Mouse (Mus musculus) midbrain, embryonic 10.5 days (tissue): ENCODE results near the gene Iqca. TPM values are rescaled to one million over a fixed set of nuclear protein-coding genes. Genes with fewer than 3 reads are reported as not detected.
A peak's percentile ranks its signal among the peaks of the same experiment; 100 is the strongest.

Experiments used
- DNase-seq: peaks from one replicate; pipeline ENCODE4 v3.0.0-alpha.2; 2017; ENCODE audit warnings: low spot score
- H3K27ac ChIP-seq: fragments of 300-500 bp; sonication (generic); replicated peaks from 2 replicates; pipeline ENCODE4 v1.5.1; 2016; ENCODE audit warnings: mild to moderate bottlenecking
- H3K27me3 ChIP-seq: fragments of 300-500 bp; sonication (generic); 2 replicates; pipeline ENCODE4 v1.6.1; 2016; ENCODE audit warnings: low read depth, mild to moderate bottlenecking; ENCODE audit not compliant: poor library complexity, severe bottlenecking
- H3K36me3 ChIP-seq: fragments of 300-500 bp; sonication (generic); 2 replicates; pipeline ENCODE4 v1.6.1; 2016; ENCODE audit warnings: mild to moderate bottlenecking, moderate library complexity
- H3K4me1 ChIP-seq: fragments of 300-500 bp; sonication (generic); 2 replicates; pipeline ENCODE4 v1.6.1; 2016
- H3K4me3 ChIP-seq: fragments of 300-500 bp; sonication (generic); 2 replicates; pipeline ENCODE4 v1.5.1; 2016; ENCODE audit warnings: mild to moderate bottlenecking, moderate library complexity
- H3K9me3 ChIP-seq: fragments of 300-500 bp; sonication (generic); replicated peaks from 2 replicates; pipeline ENCODE4 v1.6.1; 2016; ENCODE audit warnings: mild to moderate bottlenecking
- WGBS: fragments of 180-500 bp; shearing (Covaris S2); methylation state at CpG from one replicate; pipeline ENCODE4 v1.1.7; 2016; 5-methylcytosine and 5-hydroxymethylcytosine counted together
- polyA plus RNA-seq: library from polyadenylated mRNA; unstranded; fragments of >200 nt; fragmentation: Nextera tagmentation; extraction: Ambion mirVana; gene quantifications from 2 replicates; pipeline ENCODE4 v1.2.1, GENCODE M21; 2016

Iqca gene
- 0.15 and 0.30 TPM in 2 replicates for polyA plus RNA-seq

DNA sequence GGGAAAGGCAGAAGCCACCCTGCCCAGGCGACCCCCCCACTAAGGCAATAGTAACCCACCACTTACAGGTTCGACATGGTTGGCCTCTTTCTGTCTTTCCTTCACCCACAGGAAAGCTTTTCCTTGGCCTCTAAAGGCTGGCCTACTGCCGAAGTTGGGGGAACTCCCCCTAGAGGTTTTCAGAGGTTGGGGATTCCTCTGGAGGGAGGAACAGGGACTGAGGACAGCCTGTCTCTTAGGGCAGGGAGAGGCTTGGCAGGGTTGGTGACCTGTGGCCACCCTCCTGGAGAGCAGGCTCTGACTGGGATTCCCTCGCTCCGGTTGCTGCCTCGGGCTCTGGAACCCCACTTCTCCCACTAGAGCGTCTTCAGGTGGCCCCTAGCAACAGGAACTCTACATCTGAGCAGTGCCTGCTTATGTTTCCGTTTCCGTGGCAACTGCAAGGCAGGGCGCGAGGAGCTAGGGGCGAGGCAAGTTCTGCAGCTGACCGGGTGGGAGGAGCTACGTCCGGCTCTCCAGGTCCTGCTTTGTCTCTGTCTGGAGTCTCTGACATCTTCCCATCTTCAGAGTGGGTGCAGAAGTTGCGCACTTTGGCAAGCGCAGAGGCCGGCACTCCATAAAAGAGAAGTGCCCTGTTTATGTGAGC is at the start of gene Iqca:
Gene Iqca, minus strand, starts transcription at position 303 of the 646 bp plus-strand sequence.
- peak; percentile 91 for DNase-seq
- H3K4me1 ChIP-seq: peaks cover 25% of the 10 kb centered on the region
- no peaks in the 10 kb centered on the region for H3K36me3 ChIP-seq
- no peaks in the 10 kb centered on the region for H3K9me3 ChIP-seq
- 3% methylated on average over 18 of the region's 18 CpGs for WGBS
- H3K27me3 ChIP-seq: peaks cover 10% of the 10 kb centered on the region
- peak within 1 kb of the TSS; percentile 82 for H3K27ac ChIP-seq
- H3K4me3 ChIP-seq: peak within 1 kb of the TSS; percentile 42

- H3K27ac ChIP-seq: peak overlapping the region; percentile 86
Measured at GRCm38 (mm10) chr1:90202207-90202978, 49.2 kb upstream of the Iqca start.

DNA sequence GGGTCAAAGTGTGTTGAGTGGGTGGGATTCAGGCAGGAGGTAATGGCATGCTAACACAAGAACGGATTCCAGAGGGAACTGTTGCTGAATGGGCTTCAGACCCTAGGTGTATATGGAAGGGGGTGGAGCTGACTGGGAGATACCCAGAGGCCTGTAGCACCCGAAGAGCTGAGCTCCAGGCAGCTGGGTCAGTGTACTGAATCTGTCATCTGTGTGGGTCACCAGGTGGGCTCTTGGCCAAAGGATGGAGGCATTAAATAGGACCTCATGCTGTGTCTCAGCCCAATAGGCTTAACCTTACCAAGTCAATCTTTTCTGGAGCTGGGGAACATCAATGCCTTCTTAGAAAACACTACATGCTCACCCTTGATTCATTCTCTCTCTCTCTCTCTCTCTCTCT is 48.5 kb upstream of the Iqca start:
- Histone ChIP-seq H3K27ac (peak overlapping the region; percentile 86), H3K9me3 (peaks cover 7% of the 10 kb centered on the region; the same call in 1 of the 2 replicates), H3K4me3 (no peak overlapping the region; the same call in 1 of the 2 replicates), H3K4me1 (peaks cover 47% of the 10 kb centered on the region), H3K36me3 (no peaks in the 10 kb centered on the region), H3K27me3 (peaks cover 26% of the 10 kb centered on the region)
- no peak for DNase-seq
- 58% methylated on average over 2 of the region's 2 CpGs for whole genome bisulfite sequencing

More at GRCm38 (mm10) chr1:90202207-90202978, 49.2 kb upstream of the Iqca start:
- H3K9me3 ChIP-seq: peaks cover 6% of the 10 kb centered on the region; the same call in 1 of the 2 replicates
- WGBS: 2% methylated on average over 23 of the region's 23 CpGs
- peak overlapping the region; percentile 70 for H3K4me3 ChIP-seq
- H3K36me3 ChIP-seq: no peaks in the 10 kb centered on the region
- peak; percentile 88 for DNase-seq
- H3K4me1 ChIP-seq: peaks cover 55% of the 10 kb centered on the region
- peaks cover 26% of the 10 kb centered on the region for H3K27me3 ChIP-seq

- Histone ChIP-seq H3K9me3 (peaks cover 7% of the 10 kb centered on the region; the same call in 1 of the 2 replicates), H3K4me1 (peaks cover 43% of the 10 kb centered on the region), H3K27ac (0 out of 2 replicates have a peak overlapping the region, but pooled peaks have one; percentile 86), H3K36me3 (no peaks in the 10 kb centered on the region), H3K4me3 (no peak overlapping the region), H3K27me3 (peaks cover 26% of the 10 kb centered on the region)
- WGBS: 87% methylated on average over 5 of the region's 5 CpGs
- no peak for DNase-seq
Measured at GRCm38 (mm10) chr1:90201246-90201645, 48.0 kb upstream of the Iqca start.

GRCm38 (mm10) chr1:90189046-90189445 is 35.8 kb upstream of the Iqca start:
- Histone ChIP-seq H3K4me1 (peaks cover 35% of the 10 kb centered on the region), H3K9me3 (peaks cover 23% of the 10 kb centered on the region), H3K4me3 (no peak overlapping the region), H3K36me3 (no peaks in the 10 kb centered on the region), H3K27ac (peak overlapping the region; percentile 38), H3K27me3 (peaks cover 6% of the 10 kb centered on the region; the same call in 1 of the 2 replicates)
- WGBS: 56% methylated on average over 6 of the region's 6 CpGs
- no peak for DNase-seq

DNA sequence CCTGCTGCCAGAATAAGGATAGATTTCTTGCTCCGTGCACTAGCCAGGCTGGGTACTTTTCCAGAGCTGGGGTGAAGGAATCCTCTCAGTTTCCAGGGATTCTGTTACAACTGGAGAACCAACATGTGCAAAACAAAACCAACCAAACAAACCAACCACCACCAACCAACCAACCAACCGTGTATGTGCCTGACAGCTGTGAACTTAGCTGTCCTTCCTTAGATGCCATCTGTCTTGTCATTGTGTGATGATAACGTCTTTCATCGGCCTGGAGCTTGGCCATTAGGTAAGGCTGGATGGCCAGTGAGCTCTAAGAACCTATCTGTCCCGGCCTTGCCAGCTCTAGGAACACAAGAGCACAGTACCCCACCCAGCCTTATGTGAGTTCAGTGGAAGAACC is 33.7 kb upstream of the Iqca start:
- 94% methylated on average over 5 of the region's 5 CpGs for WGBS
- H3K9me3 ChIP-seq: peaks cover 21% of the 10 kb centered on the region
- H3K4me1 ChIP-seq: peaks cover 38% of the 10 kb centered on the region

GRCm38 (mm10) chr1:90186173-90186572 is 33.0 kb upstream of the Iqca start:
- peaks cover 6% of the 10 kb centered on the region; the same call in 1 of the 2 replicates for H3K27me3 ChIP-seq
- H3K4me1 ChIP-seq: peaks cover 34% of the 10 kb centered on the region
- no peak overlapping the region for H3K4me3 ChIP-seq
- no peaks in the 10 kb centered on the region for H3K36me3 ChIP-seq
- H3K27ac ChIP-seq: no peak overlapping the region
- 87% methylated on average over 4 of the region's 4 CpGs for WGBS
- DNase-seq: no peak
- H3K9me3 ChIP-seq: peaks cover 21% of the 10 kb centered on the region

More for the DNA sequence above, 33.7 kb upstream of the Iqca start:
- DNase-seq: no peak
- H3K36me3 ChIP-seq: no peaks in the 10 kb centered on the region
- H3K27me3 ChIP-seq: peaks cover 6% of the 10 kb centered on the region; the same call in 1 of the 2 replicates
- H3K4me3 ChIP-seq: no peak overlapping the region
- H3K27ac ChIP-seq: no peak overlapping the region

- Histone ChIP-seq H3K4me3 (no peak overlapping the region), H3K27ac (0 out of 2 replicates have a peak overlapping the region, but pooled peaks have one; percentile 30), H3K9me3 (peaks cover 21% of the 10 kb centered on the region), H3K4me1 (peaks cover 11% of the 10 kb centered on the region), H3K27me3 (no peaks in the 10 kb centered on the region), H3K36me3 (no peaks in the 10 kb centered on the region)
- DNase-seq: no peak
- WGBS: 75% methylated on average over 6 of the region's 6 CpGs
Measured at GRCm38 (mm10) chr1:90183602-90184001, 30.4 kb upstream of the Iqca start.

DNA sequence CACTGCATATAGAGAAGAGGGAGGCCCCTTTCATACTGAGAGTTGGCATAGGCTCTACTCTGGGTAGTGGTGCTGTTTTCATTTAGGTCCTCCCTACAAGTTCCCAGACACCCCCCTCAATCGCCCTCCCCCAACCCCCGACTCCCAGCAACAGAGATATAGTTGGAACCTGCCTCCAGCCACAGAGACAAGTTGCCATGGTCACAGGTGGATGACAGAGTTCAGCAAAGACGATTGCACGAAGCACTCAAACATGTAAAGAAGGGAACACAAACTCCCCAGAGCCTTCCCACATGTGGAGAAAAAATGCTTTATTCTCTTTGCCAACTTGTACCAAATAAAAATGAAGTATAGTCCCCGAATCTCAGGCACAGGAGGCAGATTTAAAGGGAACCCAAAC is 29.3 kb upstream of the Iqca start:
- 84% methylated on average over 5 of the region's 5 CpGs for WGBS
- DNase-seq: no peak
- no peak overlapping the region for H3K4me3 ChIP-seq
- H3K27ac ChIP-seq: no peak overlapping the region
- no peaks in the 10 kb centered on the region for H3K27me3 ChIP-seq
- H3K36me3 ChIP-seq: no peaks in the 10 kb centered on the region
- peaks cover 21% of the 10 kb centered on the region for H3K9me3 ChIP-seq
- peaks cover 6% of the 10 kb centered on the region; the same call in 1 of the 2 replicates for H3K4me1 ChIP-seq

DNA sequence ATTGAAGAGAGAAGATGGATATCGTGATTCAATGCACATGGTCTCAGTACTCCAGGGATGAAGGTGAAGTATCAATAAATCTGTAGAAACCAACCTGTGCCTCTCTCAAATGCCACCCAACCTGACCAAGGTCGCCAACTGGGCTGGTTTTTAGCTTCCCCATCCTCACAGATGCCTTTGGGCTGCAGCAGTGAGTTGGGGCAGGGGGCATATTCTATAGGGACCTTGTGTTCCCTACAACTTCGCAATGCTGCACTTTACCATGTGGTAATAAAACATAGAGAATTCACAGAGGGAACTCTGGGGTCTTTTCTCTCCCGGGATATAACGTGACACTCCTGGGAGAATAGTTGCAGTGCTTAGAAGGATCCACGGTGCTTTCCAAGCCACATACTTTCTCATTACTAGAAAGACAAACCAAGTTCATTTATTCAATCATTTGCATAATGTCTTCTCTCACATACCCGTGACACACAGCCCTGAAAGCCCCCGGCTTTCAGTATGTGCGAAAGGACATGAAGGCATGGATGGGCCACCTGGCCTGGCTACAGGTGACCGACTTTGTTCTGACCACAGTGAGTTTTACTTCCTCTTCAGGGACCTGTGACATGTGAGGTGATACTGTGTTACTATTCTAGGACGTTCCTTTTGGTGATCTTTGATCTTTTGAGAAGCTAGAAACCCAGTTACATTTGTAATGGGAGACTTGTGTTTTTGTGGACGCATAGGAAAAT is 27.9 kb upstream of the Iqca start:
- Histone ChIP-seq H3K4me1 (peaks cover 6% of the 10 kb centered on the region; the same call in 1 of the 2 replicates), H3K9me3 (peaks cover 8% of the 10 kb centered on the region), H3K36me3 (no peaks in the 10 kb centered on the region), H3K27me3 (no peaks in the 10 kb centered on the region), H3K27ac (no peak overlapping the region), H3K4me3 (no peak overlapping the region)
- no peak for DNase-seq
- WGBS: 88% methylated on average over 12 of the region's 12 CpGs

GRCm38 (mm10) chr1:90180479-90180878 is 27.3 kb upstream of the Iqca start:
- Histone ChIP-seq H3K27ac (no peak overlapping the region), H3K27me3 (no peaks in the 10 kb centered on the region), H3K36me3 (no peaks in the 10 kb centered on the region), H3K4me1 (peaks cover 6% of the 10 kb centered on the region; the same call in 1 of the 2 replicates), H3K9me3 (0 out of 2 replicates have a peak, but pooled peaks cover 1% of the 10 kb centered on the region), H3K4me3 (no peak overlapping the region)
- WGBS: 79% methylated on average over 7 of the region's 7 CpGs
- DNase-seq: no peak

GRCm38 (mm10) chr1:90177978-90178377 is 24.8 kb upstream of the Iqca start:
- no peaks in the 10 kb centered on the region for H3K9me3 ChIP-seq
- no peak for DNase-seq
- no peaks in the 10 kb centered on the region for H3K36me3 ChIP-seq
- peaks cover 12% of the 10 kb centered on the region for H3K4me1 ChIP-seq
- H3K27me3 ChIP-seq: no peaks in the 10 kb centered on the region
- 90% methylated on average over 5 of the region's 5 CpGs for WGBS
- no peak overlapping the region for H3K27ac ChIP-seq
- H3K4me3 ChIP-seq: no peak overlapping the region
